Mouse (Mus musculus) G1E (cell line): ENCODE data around the gene Ppp1r1b.

Experiments
- CTCF ChIP-seq: IDR thresholded peaks from 2 replicates; pipeline ENCODE4 v1.5.1; 2012; ENCODE audit warnings: low read depth, low read length, inconsistent platforms, mixed read lengths
- GATA1 ChIP-seq: IDR thresholded peaks from 2 replicates; pipeline ENCODE4 v1.6.1; 2012; ENCODE audit warnings: borderline replicate concordance, low read length, inconsistent platforms, mixed read lengths
- GATA2 ChIP-seq: IDR thresholded peaks from 2 replicates; pipeline ENCODE4 v1.6.1; 2012; ENCODE audit warnings: low read depth, low read length, inconsistent platforms, borderline replicate concordance
- POLR2AphosphoS5 ChIP-seq: IDR thresholded peaks from 2 replicates; pipeline ENCODE4 v1.6.1; 2012; ENCODE audit warnings: low read depth, low read length, inconsistent platforms; ENCODE audit not compliant: insufficient replicate concordance
- TAL1 ChIP-seq: conservative IDR thresholded peaks from 2 replicates; pipeline ENCODE4 v1.6.1; 2012; ENCODE audit warnings: low read depth, low read length, inconsistent platforms, mixed read lengths

- TF ChIP-seq CTCF (no peak), POLR2AphosphoS5 (no peak), GATA2 (no peak), GATA1 (no peak), TAL1 (no peak)
Measured at GRCm38 (mm10) chr11:98322159-98322558, 26.0 kb upstream of the Ppp1r1b start.
